Mouse (Mus musculus): Measurements from ENCODE around the gene Trip13.

The Trip13 gene

GRCm38 (mm10) chr13:73886601-73887000, 51.0 kb downstream of the Trip13 start:
- DNase-seq (ENCODE audit: low read depth, low spot score) = peak; percentile 15

GRCm38 (mm10) chr13:73886066-73886465, 51.5 kb downstream of the Trip13 start:
- DNase-seq (ENCODE audit: low read depth, low spot score) = peak; percentile 47

- DNase-seq (ENCODE audit: low read depth, low spot score) = peak; percentile 29
Measured at GRCm38 (mm10) chr13:73885656-73886055, 51.9 kb downstream of the Trip13 start.

GRCm38 (mm10) chr13:73881347-73881746, 56.2 kb downstream of the Trip13 start:
- DNase-seq (ENCODE audit: low read depth, low spot score) = peak; percentile 37

- no peak for DNase-seq (ENCODE audit: low read depth, low spot score)
Measured at GRCm38 (mm10) chr13:73879824-73880223, 57.8 kb downstream of the Trip13 start.

GRCm38 (mm10) chr13:73872159-73872558, 65.4 kb downstream of the Trip13 start:
- DNase-seq (ENCODE audit: low read depth, low spot score) = no peak

All from 3T3-L1 (cell line).